Mouse (Mus musculus): ENCODE measurements around the gene Ebf1. TPM values are rescaled to one million over a fixed set of nuclear protein-coding genes. Genes with fewer than 3 reads are reported as not detected.

Gene Ebf1
- polyA plus RNA-seq, 1 experiment from 2014 or later: 61.7 TPM

DNA sequence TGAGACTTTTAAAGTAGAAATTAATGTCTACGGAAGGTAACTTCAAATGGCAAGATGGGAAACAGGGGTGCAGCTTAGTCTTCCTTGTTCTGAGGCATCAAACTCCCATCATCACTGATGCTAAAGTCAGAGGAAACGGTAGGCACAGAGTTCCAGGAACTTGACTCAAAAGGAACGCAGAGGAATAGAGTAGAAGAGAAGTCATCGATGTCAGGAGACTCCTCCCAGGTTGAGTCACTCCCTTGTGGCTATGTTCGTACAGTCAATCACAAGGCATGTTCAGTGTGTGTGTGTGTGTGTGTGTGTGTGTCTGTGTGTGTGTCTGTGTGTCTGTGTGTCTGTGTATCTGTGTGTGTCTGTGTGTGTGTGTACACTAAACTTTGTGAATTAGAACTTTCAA lies 108.6 kb downstream of the Ebf1 start:
- Histone ChIP-seq H3K9me3 (ENCODE audit: control insufficient read depth, low read length) (no peaks in the 10 kb centered on the region), H3K4me3 (ENCODE audit: low read depth, low read length) (no peak overlapping the region), H3K27ac (replicated peaks; ENCODE audit: low read depth, low read length) (no peak overlapping the region), H3K36me3 (ENCODE audit: control insufficient read depth, insufficient read depth, low read length) (no peaks in the 10 kb centered on the region), H3K9ac (ENCODE audit: low read length) (no peak overlapping the region), H3K4me2 (ENCODE audit: low read depth, severe bottlenecking) (no peak overlapping the region), H3K27me3 (ENCODE audit: control insufficient read depth, insufficient read depth, low read length) (no peaks in the 10 kb centered on the region), H3K4me1 (ENCODE audit: control insufficient read depth, insufficient read depth, low read length) (0 out of 2 replicates have a peak, but pooled peaks cover 6% of the 10 kb centered on the region)
- ATAC-seq (ENCODE audit: insufficient number of reproducible peaks, low FRiP score, low TSS enrichment, low read depth): no peak
- DNase-seq (ENCODE audit: low spot score): no peak
- 87% methylated on average over 5 of the region's 5 CpGs for WGBS

DNA sequence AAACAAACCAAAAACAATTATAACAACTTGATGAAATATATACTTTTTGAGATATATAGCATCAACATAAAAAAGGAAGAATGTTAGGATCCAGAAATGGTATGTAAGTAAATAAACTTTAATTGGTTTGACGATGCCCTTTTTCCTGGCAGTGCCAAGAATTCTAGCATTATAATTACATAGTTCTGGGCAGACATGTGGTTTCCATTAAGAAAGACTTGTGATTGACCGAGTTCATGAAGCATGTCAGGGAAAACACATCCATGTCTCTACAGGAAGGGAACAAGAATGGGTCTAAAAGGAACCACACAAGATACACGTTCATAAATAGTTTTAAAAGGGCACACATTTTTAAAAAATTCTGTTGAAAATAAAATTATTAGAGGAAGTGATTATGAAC lies 110.3 kb downstream of the Ebf1 start:
- WGBS: 11% methylated on average over 3 of the region's 3 CpGs
- Histone ChIP-seq H3K27me3 (ENCODE audit: control insufficient read depth, insufficient read depth, low read length) (no peaks in the 10 kb centered on the region), H3K36me3 (ENCODE audit: control insufficient read depth, insufficient read depth, low read length) (no peaks in the 10 kb centered on the region)

DNA sequence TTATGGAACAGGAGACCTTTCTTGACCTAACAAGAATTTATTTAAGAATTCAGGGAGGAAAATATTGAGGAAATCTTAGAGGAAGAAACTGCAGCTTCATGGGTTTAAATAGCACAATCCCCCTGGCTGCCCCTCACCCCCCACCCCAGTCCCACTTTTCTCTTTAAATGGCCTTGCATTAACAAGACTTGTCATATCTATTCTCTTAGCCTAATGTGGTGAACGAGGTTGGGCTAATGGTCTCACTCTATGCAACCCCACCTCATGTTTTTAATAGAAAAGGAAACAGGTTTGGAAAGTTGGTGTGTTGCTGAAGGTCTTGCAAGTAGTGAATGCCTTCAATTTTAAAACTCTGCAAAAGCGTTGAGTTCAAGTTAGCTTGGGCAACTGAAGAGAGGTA lies 110.7 kb downstream of the Ebf1 start:
- Histone ChIP-seq H3K9me3 (ENCODE audit: control insufficient read depth, low read length) (no peaks in the 10 kb centered on the region), H3K27me3 (ENCODE audit: control insufficient read depth, insufficient read depth, low read length) (no peaks in the 10 kb centered on the region), H3K4me2 (ENCODE audit: low read depth, severe bottlenecking) (no peak overlapping the region), H3K4me1 (ENCODE audit: control insufficient read depth, insufficient read depth, low read length) (peaks cover 6% of the 10 kb centered on the region; the same call in 1 of the 2 replicates), H3K4me3 (ENCODE audit: low read depth, low read length) (no peak overlapping the region), H3K36me3 (ENCODE audit: control insufficient read depth, insufficient read depth, low read length) (no peaks in the 10 kb centered on the region), H3K9ac (ENCODE audit: low read length) (no peak overlapping the region), H3K27ac (replicated peaks; ENCODE audit: low read depth, low read length) (no peak overlapping the region)
- WGBS: 47% methylated on average over 2 of the region's 2 CpGs
- no peak for ATAC-seq (ENCODE audit: insufficient number of reproducible peaks, low FRiP score, low TSS enrichment, low read depth)
- no peak for DNase-seq (ENCODE audit: low spot score)

More for the DNA sequence above, 110.3 kb downstream of the Ebf1 start:
- Histone ChIP-seq H3K9me3 (ENCODE audit: control insufficient read depth, low read length) (no peaks in the 10 kb centered on the region), H3K9ac (ENCODE audit: low read length) (no peak overlapping the region), H3K4me2 (ENCODE audit: low read depth, severe bottlenecking) (no peak overlapping the region), H3K4me3 (ENCODE audit: low read depth, low read length) (no peak overlapping the region), H3K27ac (replicated peaks; ENCODE audit: low read depth, low read length) (no peak overlapping the region), H3K4me1 (ENCODE audit: control insufficient read depth, insufficient read depth, low read length) (0 out of 2 replicates have a peak, but pooled peaks cover 6% of the 10 kb centered on the region)
- DNase-seq (ENCODE audit: low spot score) (no peak), ATAC-seq (ENCODE audit: insufficient number of reproducible peaks, low FRiP score, low TSS enrichment, low read depth) (no peak)

DNA sequence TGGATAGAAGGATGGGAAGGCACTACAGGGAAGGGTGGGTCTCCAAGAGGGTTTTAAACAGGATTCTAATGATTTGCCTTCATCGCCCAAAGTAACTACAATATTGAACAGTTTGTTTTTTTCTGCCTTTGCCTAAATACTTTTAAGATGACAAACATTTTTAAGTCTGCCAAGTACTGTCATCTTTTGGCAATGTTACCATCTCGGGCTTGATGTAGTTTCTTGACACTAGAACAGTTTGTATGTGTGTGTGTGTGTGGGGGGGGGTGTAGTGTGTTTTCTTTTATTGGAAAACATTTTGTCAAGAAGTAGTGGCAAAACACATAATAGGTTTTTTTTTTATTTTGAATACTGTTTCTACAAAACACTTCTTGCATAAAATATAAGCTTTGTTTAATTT lies 111.2 kb downstream of the Ebf1 start:
- Histone ChIP-seq H3K4me1 (ENCODE audit: control insufficient read depth, insufficient read depth, low read length) (peaks cover 6% of the 10 kb centered on the region; the same call in 1 of the 2 replicates), H3K27ac (replicated peaks; ENCODE audit: low read depth, low read length) (no peak overlapping the region), H3K9me3 (ENCODE audit: control insufficient read depth, low read length) (no peaks in the 10 kb centered on the region), H3K9ac (ENCODE audit: low read length) (no peak overlapping the region), H3K4me3 (ENCODE audit: low read depth, low read length) (no peak overlapping the region), H3K36me3 (ENCODE audit: control insufficient read depth, insufficient read depth, low read length) (no peaks in the 10 kb centered on the region), H3K27me3 (ENCODE audit: control insufficient read depth, insufficient read depth, low read length) (no peaks in the 10 kb centered on the region), H3K4me2 (ENCODE audit: low read depth, severe bottlenecking) (no peak overlapping the region)
- ATAC-seq (ENCODE audit: insufficient number of reproducible peaks, low FRiP score, low TSS enrichment, low read depth): no peak
- DNase-seq (ENCODE audit: low spot score): no peak
- 87% methylated on average over 2 of the region's 2 CpGs for WGBS

DNA sequence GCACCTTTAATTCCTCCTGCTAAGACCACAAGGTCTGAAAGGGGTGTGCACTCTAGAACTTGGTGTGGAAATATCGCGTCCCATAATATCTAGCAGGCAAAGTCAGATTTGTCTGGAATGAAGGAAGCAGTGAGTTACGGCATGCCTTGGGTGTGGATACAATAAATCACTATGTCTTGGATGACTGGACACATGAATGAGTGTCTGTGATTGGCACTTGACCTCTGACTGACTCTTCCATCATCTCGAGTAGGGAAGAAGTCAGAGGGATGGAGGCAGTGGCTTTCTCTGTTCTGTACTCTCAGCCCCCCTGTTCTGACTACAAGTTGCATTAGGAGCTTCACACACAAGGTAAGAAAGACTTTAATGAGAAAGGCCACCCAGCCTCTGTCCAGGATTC lies 112.8 kb downstream of the Ebf1 start:
- no peak overlapping the region for H3K9ac ChIP-seq (ENCODE audit: low read length)
- H3K4me2 ChIP-seq (ENCODE audit: low read depth, severe bottlenecking): no peak overlapping the region
- H3K9me3 ChIP-seq (ENCODE audit: control insufficient read depth, low read length): no peaks in the 10 kb centered on the region
- peaks cover 6% of the 10 kb centered on the region; the same call in 1 of the 2 replicates for H3K4me1 ChIP-seq (ENCODE audit: control insufficient read depth, insufficient read depth, low read length)
- 58% methylated on average over 4 of the region's 4 CpGs for WGBS
- ATAC-seq (ENCODE audit: insufficient number of reproducible peaks, low FRiP score, low TSS enrichment, low read depth): no peak
- H3K4me3 ChIP-seq (ENCODE audit: low read depth, low read length): no peak overlapping the region
- no peaks in the 10 kb centered on the region for H3K36me3 ChIP-seq (ENCODE audit: control insufficient read depth, insufficient read depth, low read length)
- no peak overlapping the region for H3K27ac ChIP-seq (replicated peaks; ENCODE audit: low read depth, low read length)
- no peak for DNase-seq (ENCODE audit: low spot score)
- no peaks in the 10 kb centered on the region for H3K27me3 ChIP-seq (ENCODE audit: control insufficient read depth, insufficient read depth, low read length)

DNA sequence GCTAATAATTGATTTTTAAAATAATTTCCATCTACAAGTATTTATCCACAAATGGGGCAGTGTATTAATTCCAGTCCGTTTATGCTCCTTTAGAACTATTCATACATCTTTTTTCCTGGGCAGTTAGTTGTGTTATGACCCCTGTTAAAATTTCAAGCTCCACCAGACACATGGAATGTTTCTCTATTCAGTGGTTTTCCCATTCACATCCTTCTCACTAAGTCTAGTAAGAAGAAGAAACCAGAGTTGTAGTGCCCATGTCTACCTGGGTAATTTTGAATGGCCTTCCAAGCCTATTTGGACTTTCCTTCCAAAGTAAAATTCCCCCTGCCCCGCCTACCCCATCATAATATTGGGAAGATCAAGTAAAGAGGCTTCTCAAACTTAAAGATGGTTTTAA lies 114.6 kb downstream of the Ebf1 start:
- Histone ChIP-seq H3K4me3 (ENCODE audit: low read depth, low read length) (no peak overlapping the region), H3K27me3 (ENCODE audit: control insufficient read depth, insufficient read depth, low read length) (no peaks in the 10 kb centered on the region), H3K27ac (replicated peaks; ENCODE audit: low read depth, low read length) (no peak overlapping the region), H3K36me3 (ENCODE audit: control insufficient read depth, insufficient read depth, low read length) (no peaks in the 10 kb centered on the region), H3K9me3 (ENCODE audit: control insufficient read depth, low read length) (no peaks in the 10 kb centered on the region), H3K9ac (ENCODE audit: low read length) (no peak overlapping the region), H3K4me1 (ENCODE audit: control insufficient read depth, insufficient read depth, low read length) (peaks cover 6% of the 10 kb centered on the region; the same call in 1 of the 2 replicates), H3K4me2 (ENCODE audit: low read depth, severe bottlenecking) (no peak overlapping the region)
- ATAC-seq (ENCODE audit: insufficient number of reproducible peaks, low FRiP score, low TSS enrichment, low read depth) (no peak), DNase-seq (ENCODE audit: low spot score) (no peak)
- WGBS: 91% methylated on average over 2 of the region's 2 CpGs

DNA sequence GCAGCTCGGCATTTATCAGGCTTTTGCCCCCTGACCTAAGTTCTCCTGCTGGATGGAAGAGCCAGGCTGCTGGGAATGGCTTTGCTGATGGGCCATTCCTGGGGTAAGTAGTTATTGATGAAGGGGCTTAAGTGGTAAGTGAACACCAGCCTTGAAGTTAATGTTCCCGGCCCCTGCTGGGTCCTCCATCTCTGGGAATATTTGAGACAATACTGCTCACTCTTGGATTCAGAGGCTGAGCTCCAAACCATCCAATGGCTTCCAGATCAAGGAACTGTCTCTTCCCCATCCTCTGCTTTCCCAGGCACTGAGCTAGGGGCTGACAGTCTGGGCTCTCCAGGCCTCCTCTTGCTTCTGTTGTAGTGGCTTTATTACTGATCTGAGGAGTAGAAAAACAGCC lies 116.2 kb downstream of the Ebf1 start:
- Histone ChIP-seq H3K36me3 (ENCODE audit: control insufficient read depth, insufficient read depth, low read length) (no peaks in the 10 kb centered on the region), H3K9ac (ENCODE audit: low read length) (no peak overlapping the region), H3K4me3 (ENCODE audit: low read depth, low read length) (no peak overlapping the region), H3K4me2 (ENCODE audit: low read depth, severe bottlenecking) (no peak overlapping the region), H3K27ac (replicated peaks; ENCODE audit: low read depth, low read length) (no peak overlapping the region), H3K9me3 (ENCODE audit: control insufficient read depth, low read length) (no peaks in the 10 kb centered on the region), H3K4me1 (ENCODE audit: control insufficient read depth, insufficient read depth, low read length) (peaks cover 4% of the 10 kb centered on the region; the same call in 1 of the 2 replicates), H3K27me3 (ENCODE audit: control insufficient read depth, insufficient read depth, low read length) (no peaks in the 10 kb centered on the region)
- no peak for DNase-seq (ENCODE audit: low spot score)
- WGBS: 20% methylated on average over 2 of the region's 2 CpGs
- ATAC-seq (ENCODE audit: insufficient number of reproducible peaks, low FRiP score, low TSS enrichment, low read depth): no peak

DNA sequence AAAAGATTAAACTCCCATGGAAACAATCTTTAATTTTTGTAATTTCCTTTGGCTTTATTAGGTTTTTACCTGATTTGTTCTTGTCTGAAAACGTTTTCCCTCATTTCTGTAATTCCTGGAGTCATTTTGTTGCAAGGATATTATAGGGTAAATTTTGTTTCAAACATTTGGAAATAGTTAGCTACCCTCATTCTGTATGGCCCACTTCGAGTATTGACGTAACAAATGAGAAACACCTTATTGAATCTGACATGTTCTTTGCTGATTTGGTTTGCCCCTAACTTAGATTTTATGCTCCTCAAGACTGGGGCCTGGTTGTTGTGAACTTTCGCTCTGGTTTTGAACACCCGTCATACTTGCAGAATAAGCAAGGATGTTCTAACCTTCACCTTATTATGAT lies 120.9 kb downstream of the Ebf1 start:
- DNase-seq (ENCODE audit: low spot score) (no peak), ATAC-seq (ENCODE audit: insufficient number of reproducible peaks, low FRiP score, low TSS enrichment, low read depth) (no peak)
- WGBS: 37% methylated on average over 5 of the region's 5 CpGs
- Histone ChIP-seq H3K27ac (replicated peaks; ENCODE audit: low read depth, low read length) (no peak overlapping the region), H3K27me3 (ENCODE audit: control insufficient read depth, insufficient read depth, low read length) (no peaks in the 10 kb centered on the region), H3K36me3 (ENCODE audit: control insufficient read depth, insufficient read depth, low read length) (no peaks in the 10 kb centered on the region), H3K4me1 (ENCODE audit: control insufficient read depth, insufficient read depth, low read length) (peaks cover 6% of the 10 kb centered on the region; the same call in 1 of the 2 replicates), H3K9ac (ENCODE audit: low read length) (no peak overlapping the region), H3K9me3 (ENCODE audit: control insufficient read depth, low read length) (no peaks in the 10 kb centered on the region), H3K4me2 (ENCODE audit: low read depth, severe bottlenecking) (no peak overlapping the region), H3K4me3 (ENCODE audit: low read depth, low read length) (no peak overlapping the region)

DNA sequence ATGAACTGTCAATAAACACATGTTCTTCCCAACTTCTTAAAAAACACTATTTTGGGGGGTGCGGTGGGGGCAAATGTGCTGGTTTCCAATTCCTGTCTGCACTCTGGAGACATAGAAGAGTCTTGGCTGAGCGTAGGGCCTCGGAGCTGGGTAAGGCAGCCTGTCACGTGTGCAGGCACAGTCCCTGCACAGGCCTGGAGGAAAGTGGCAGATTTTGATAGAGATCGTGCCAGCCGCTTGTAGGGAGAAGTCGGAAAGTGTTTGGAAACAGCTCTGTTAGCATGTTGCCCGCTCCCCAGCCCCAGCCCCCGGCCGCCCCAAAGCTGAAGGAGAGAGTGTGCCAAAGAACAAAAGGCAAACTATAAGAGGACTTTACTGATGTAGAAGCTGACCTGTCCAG lies 121.7 kb downstream of the Ebf1 start:
- H3K27ac ChIP-seq (replicated peaks; ENCODE audit: low read depth, low read length): no peak overlapping the region
- no peaks in the 10 kb centered on the region for H3K27me3 ChIP-seq (ENCODE audit: control insufficient read depth, insufficient read depth, low read length)
- DNase-seq (ENCODE audit: low spot score): peak; percentile 38
- no peak overlapping the region for H3K9ac ChIP-seq (ENCODE audit: low read length)
- ATAC-seq (ENCODE audit: insufficient number of reproducible peaks, low FRiP score, low TSS enrichment, low read depth): no peak
- H3K36me3 ChIP-seq (ENCODE audit: control insufficient read depth, insufficient read depth, low read length): no peaks in the 10 kb centered on the region
- 25% methylated on average over 10 of the region's 10 CpGs for WGBS
- H3K9me3 ChIP-seq (ENCODE audit: control insufficient read depth, low read length): no peaks in the 10 kb centered on the region
- H3K4me1 ChIP-seq (ENCODE audit: control insufficient read depth, insufficient read depth, low read length): peaks cover 6% of the 10 kb centered on the region; the same call in 1 of the 2 replicates
- no peak overlapping the region for H3K4me3 ChIP-seq (ENCODE audit: low read depth, low read length)
- H3K4me2 ChIP-seq (ENCODE audit: low read depth, severe bottlenecking): no peak overlapping the region

All from limb, embryonic 11.5 days (tissue).